Mouse (Mus musculus) liver, postnatal 0 days (tissue): Measurements from ENCODE around the gene Clmn.

ENCODE experiments used
- CTCF ChIP-seq: sonication (generic); IDR thresholded peaks from 2 replicates; pipeline ENCODE4 v1.5.1; 2016; ENCODE audit warnings: antibody characterized with exemption, low read depth
- EP300 ChIP-seq: IDR thresholded peaks from 2 replicates; pipeline ENCODE4 v1.6.1; 2016; ENCODE audit warnings: antibody characterized with exemption, low read depth, mild to moderate bottlenecking

GRCm38 (mm10) chr12:104812711-104813110, 52.2 kb downstream of the Clmn start:
- TF ChIP-seq CTCF (peak; percentile 60), EP300 (no peak)
